Mouse (Mus musculus) bone marrow, adult 2 months (tissue): ENCODE data around the gene Rab6b. TPM values are rescaled to one million over a fixed set of nuclear protein-coding genes. Genes with fewer than 3 reads are reported as not detected.
"Not testable (repeated sequence)": the region's sequence is repeated elsewhere in the genome, so short reads cannot be mapped to it uniquely, and the experiment has no call there.

Source experiments
- H3K27ac ChIP-seq: fragments of 200-500 bp; 2 replicates; pipeline ENCODE4 v1.5.1; 2012; ENCODE audit warnings: low read depth, mild to moderate bottlenecking, control low read depth, inconsistent platforms, low read length; ENCODE audit not compliant: control insufficient read depth, poor library complexity, insufficient read depth
- H3K4me1 ChIP-seq: fragments of 200-500 bp; 2 replicates; pipeline ENCODE4 v1.6.1; 2011; ENCODE audit warnings: low read length; ENCODE audit not compliant: control insufficient read depth, insufficient read depth
- H3K4me3 ChIP-seq: fragments of 200-500 bp; replicated peaks from 2 replicates; pipeline ENCODE3; 2011; ENCODE audit warnings: mild to moderate bottlenecking, low read depth, low read length, control low read depth; ENCODE audit not compliant: control insufficient read depth
- CTCF ChIP-seq: fragments of 200-500 bp; IDR thresholded peaks from 2 replicates; pipeline ENCODE4 v1.5.1; 2011; ENCODE audit warnings: low read length, control low read depth; ENCODE audit not compliant: control insufficient read depth, insufficient read depth
- POLR2A ChIP-seq: fragments of 200-500 bp; IDR thresholded peaks from 2 replicates; pipeline ENCODE4 v1.6.1; 2011; ENCODE audit warnings: low read depth, mild to moderate bottlenecking, control low read depth, low read length, borderline replicate concordance; ENCODE audit not compliant: control insufficient read depth
- WGBS: fragments of 180-500 bp; shearing (Covaris S2); methylation state at CpG from one replicate; pipeline ENCODE4 v1.1.7; 2018; 5-methylcytosine and 5-hydroxymethylcytosine counted together
- polyA plus RNA-seq: library from polyadenylated mRNA; stranded (reverse); fragments of >200 nt; gene quantifications from 2 replicates; pipeline ENCODE4 v1.2.4, GENCODE M21; 2011; ENCODE audit warnings: low replicate concordance; ENCODE audit not compliant: missing spikeins, insufficient read depth, insufficient read length

Rab6b gene
- polyA plus RNA-seq, 1 experiment: 1.3 TPM

DNA sequence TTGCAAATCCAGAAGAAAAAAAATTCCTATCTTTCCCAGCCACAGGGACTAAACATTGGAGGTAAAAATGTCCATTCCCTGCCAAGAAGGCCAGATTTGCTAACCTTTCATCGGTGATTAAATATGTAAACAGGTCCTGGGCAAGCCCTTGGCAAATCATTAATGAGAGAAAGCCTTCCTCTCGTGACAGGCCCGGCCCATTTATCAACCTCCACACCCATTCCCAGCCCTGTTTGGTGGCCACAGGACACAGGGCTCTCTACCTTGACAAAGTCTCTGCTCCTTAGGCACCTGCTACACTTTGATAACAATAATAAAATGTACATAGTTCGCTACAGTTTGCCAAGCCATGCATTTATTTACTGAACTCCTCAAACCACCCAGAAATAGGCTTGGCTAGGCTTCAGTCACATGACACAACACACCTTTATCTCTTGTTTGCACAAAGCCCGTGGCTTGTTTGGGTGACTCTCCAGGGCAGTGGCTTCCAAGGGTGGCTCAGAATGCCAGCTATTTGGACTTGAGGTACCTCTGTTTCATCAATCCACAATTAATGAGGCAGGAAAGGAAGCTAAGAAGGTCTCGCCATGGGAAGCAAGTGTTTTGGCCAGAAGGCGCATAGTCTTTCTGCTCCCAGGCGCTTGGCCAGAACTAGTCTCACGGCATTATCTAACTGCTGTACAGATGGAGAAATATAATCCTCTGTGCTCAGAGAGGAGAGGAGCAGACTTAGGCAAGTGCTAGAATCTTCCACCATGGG, 21.3 kb upstream of the Rab6b start:
- no peak overlapping the region for H3K27ac ChIP-seq
- 60% methylated on average over 9 of the region's 9 CpGs for WGBS
- no peaks in the 10 kb centered on the region for H3K4me1 ChIP-seq
- TF ChIP-seq CTCF: no peak
- no peak for TF ChIP-seq POLR2A
- H3K4me3 ChIP-seq: no peak overlapping the region

DNA sequence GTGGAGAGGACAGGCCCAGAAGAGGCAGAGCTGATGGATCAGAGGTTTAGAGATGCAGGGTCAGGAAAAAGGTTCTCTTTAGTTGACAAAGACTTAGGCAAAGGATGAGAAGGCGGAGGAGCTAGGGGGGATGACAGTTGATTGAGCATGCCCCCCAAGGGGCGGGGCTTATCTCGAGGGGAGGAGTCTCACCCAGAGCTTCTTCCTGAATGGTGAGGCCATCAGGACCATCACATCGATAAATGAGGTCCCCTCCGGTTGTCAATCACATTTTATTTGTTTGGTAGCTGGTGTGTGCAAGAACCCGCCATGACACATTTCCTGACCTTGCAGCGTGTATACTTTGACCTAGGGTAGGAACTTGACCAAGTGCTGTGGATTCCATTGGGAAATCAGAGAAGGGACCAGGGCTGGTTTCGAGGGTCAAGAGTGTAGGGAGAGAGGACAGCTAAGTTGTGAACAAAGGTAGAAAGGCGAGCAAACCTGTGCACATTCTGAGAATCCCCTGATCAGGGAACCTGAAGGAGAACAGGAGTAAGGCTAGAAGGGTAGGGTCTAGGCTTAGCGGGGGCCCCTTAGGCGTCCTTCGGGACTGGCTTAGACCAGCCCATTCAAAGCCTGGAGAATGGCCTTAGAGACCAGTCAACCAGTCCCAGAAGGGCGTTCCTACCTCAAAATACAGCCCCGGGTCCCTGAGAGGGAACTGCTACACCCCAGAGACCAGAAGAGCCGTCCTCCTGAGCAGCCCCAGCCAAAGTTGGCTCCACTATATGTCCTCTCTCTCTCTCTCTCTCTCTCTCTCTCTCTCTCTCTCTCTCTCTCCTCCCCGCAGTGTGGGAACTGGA, 20.3 kb upstream of the Rab6b start:
- H3K27ac ChIP-seq: no peak overlapping the region
- H3K4me1 ChIP-seq: no peaks in the 10 kb centered on the region
- TF ChIP-seq POLR2A: no peak
- no peak for TF ChIP-seq CTCF
- no peak overlapping the region for H3K4me3 ChIP-seq
- 71% methylated on average over 16 of the region's 16 CpGs for WGBS

GRCm38 (mm10) chr9:103092248-103092647, 19.3 kb upstream of the Rab6b start:
- 0 out of 2 replicates have a peak, but pooled peaks have one; percentile 12 for TF ChIP-seq POLR2A
- TF ChIP-seq CTCF: peak; percentile 83
- Histone ChIP-seq H3K27ac (peak overlapping the region; percentile 10; the same call in 1 of the 2 replicates), H3K4me1 (no peaks in the 10 kb centered on the region), H3K4me3 (peak overlapping the region; percentile 13)
- under 1% methylated on average over 19 of the region's 19 CpGs for WGBS

- TF ChIP-seq POLR2A: no peak
- TF ChIP-seq CTCF: no peak
- no peak overlapping the region for H3K4me3 ChIP-seq
- H3K27ac ChIP-seq: no peak overlapping the region
- WGBS: 50% methylated on average over 3 of the region's 3 CpGs
- no peaks in the 10 kb centered on the region for H3K4me1 ChIP-seq
Observed at GRCm38 (mm10) chr9:103093681-103094080, 17.9 kb upstream of the Rab6b start.

DNA sequence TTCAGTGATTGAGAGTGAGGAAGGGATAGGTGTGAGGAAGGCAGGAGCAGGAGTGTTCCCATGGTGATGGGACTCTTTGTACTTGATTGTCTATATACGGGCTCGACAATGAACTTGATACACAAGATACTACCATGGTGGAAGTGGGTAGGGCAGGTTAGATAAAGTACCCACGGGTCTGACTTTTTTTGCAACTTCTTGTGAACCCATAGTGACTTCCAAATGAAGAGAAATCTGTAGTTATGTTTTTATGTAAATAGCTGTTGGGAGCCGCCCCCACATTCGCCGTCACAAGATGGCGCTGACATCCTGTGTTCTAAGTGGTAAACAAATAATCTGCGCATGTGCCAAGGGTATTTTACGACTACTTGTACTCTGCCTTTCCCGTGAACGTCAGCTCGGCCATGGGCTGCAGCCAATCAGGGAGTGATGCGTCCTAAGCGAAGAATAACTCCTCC, 3.2 kb upstream of the Rab6b start:
- not testable (repeated sequence) for H3K27ac ChIP-seq, H3K4me1 ChIP-seq
- 22% methylated on average over 9 of the region's 14 CpGs for WGBS
- peak overlapping the region; percentile 43 for H3K4me3 ChIP-seq

GRCm38 (mm10) chr9:103108943-103109670, 2.5 kb upstream of the Rab6b start:
- peaks cover 2% of the 10 kb centered on the region; the same call in 1 of the 2 replicates for H3K4me1 ChIP-seq
- TF ChIP-seq CTCF (no peak), POLR2A (no peak)
- 21% methylated on average over 18 of the region's 18 CpGs for WGBS
- peak overlapping the region; percentile 66 for H3K4me3 ChIP-seq
- H3K27ac ChIP-seq: peak overlapping the region; percentile 67

- Histone ChIP-seq H3K4me3 (no peak overlapping the region), H3K27ac (no peak overlapping the region), H3K4me1 (peaks cover 2% of the 10 kb centered on the region; the same call in 1 of the 2 replicates)
- 24% methylated on average over 2 of the region's 2 CpGs for WGBS
- TF ChIP-seq POLR2A (no peak), CTCF (no peak)
Observed at GRCm38 (mm10) chr9:103109911-103110310, 1.7 kb upstream of the Rab6b start.

DNA sequence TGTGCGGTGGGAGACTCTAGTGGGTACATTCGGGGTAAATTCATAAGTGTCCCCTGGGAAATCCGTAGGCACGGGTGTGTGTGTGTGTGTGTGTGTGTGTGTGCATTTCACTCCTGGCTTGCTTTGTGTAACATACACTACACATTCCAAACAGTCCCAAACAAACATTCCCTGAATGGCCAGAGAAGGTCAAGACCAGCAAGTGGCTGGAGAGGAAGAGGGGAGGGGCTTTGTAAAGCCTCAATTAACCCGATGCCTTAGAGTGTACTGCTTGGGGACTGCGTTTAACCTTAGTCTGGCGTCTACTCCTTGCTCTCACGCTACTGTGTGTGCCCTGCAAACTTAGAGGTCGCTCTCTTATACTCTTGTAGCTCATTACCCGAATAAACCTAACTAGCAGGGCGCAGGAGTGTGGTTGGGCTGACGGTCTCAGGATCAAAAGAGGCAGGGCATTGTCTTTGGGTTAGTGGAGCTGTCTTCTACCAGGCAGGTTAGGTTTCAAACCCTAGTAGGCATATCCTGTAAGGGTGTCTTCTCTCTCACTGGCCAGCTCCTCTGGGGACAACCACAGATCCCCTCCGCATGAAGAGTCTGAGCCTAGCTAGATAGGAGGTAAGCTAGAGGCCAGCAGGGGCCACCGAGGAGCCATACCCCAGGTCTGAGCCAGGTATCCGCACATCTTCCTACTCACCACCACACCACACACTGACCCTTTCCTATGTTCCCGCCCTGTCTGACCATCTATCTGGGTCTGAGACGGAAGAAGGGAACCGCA, 673 bp upstream of the Rab6b start:
- Histone ChIP-seq H3K4me1 (peaks cover 2% of the 10 kb centered on the region; the same call in 1 of the 2 replicates), H3K4me3 (no peak overlapping the region), H3K27ac (no peak overlapping the region)
- WGBS: 11% methylated on average over 18 of the region's 18 CpGs
- TF ChIP-seq CTCF: no peak
- no peak for TF ChIP-seq POLR2A
